Mouse (Mus musculus): ENCODE measurements at regions not wholly inside any gene's neighbourhood (a gene's known extent, or its start where the extent isn't known, plus 50 kb on each side); places are given as distances from the start of the nearest gene placed in this dataset.

DNA sequence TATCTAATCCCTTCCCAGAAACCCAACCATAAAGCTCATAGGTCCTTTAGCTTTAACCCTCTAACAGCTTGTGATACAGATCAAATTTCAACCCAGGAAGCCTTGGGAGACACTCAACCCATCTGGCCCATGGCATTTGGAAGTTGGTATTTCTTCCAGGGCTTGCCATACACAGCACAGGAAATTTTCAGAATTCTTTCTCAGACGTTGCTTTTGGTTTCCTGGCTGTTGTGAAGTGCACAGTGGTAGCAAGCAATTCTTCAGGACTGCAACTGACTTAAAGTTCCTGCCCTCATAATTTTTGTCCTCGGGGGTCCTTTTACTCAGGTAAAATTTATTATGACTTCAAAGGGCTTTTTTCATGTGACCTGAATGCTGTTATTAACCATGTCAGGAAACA, 264.4 kb downstream of the Gxylt1 start:
- TF ChIP-seq CTCF (IDR thresholded peaks at IDR 0.05 in 2 of 3, conservative IDR thresholded peaks at IDR 0.05 in 1 of 3; ENCODE audit: control insufficient read depth in 1 of 3, insufficient read depth in 1 of 3, low read depth in 2 of 3, low read length in 3 of 3, poor library complexity in 1 of 3, severe bottlenecking in 1 of 3): no peak
- TF ChIP-seq TBP (IDR thresholded peaks at IDR 0.05; ENCODE audit: low read depth, low read length): no peak
- no peak for TF ChIP-seq CHD2 (IDR thresholded peaks at IDR 0.05; ENCODE audit: low read length)
- TF ChIP-seq POLR2A (IDR thresholded peaks at IDR 0.05; ENCODE audit: control insufficient read depth in 1 of 2, insufficient read depth in 1 of 2, low read depth in 1 of 2, low read length in 2 of 2, poor library complexity in 1 of 2): no peak
- TF ChIP-seq ZMIZ1 (IDR thresholded peaks at IDR 0.05; ENCODE audit: low read depth, low read length): no peak
- no peak for TF ChIP-seq E2F4 (IDR thresholded peaks at IDR 0.05; ENCODE audit: borderline replicate concordance, low read depth, low read length)
- no peak for TF ChIP-seq TCF12 (IDR thresholded peaks at IDR 0.05; ENCODE audit: low read depth, low read length)
